Mouse (Mus musculus): ENCODE data around the gene Glcci1. TPM values are rescaled to one million over a fixed set of nuclear protein-coding genes. Genes with fewer than 3 reads are reported as not detected.

The Glcci1 gene
- polyA plus RNA-seq, 1 experiment from 2014 or later, result 9.4 TPM

DNA sequence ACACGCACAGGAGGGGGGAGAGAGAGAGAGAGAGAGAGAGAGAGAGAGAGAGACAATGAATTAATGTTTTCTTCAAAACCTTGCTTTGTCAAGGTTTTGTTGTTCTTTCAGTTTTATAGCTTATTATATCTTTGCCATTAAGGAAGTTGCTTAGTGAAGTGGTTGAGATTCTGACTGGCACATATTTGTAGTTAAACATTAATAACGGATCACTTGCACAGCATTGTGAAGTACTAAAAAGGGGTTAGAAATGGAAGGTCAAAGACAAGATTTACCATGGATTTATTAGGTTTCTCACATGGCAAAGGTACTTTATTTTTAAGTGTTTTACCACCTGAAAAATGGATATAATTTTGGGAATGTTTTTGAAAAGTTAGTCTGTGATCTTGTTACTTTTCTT is 51.3 kb downstream of the Glcci1 start:
- no peak overlapping the region for H3K4me2 ChIP-seq (ENCODE audit: low read length)
- no peak for ATAC-seq (ENCODE audit: insufficient number of reproducible peaks, insufficient read depth, low FRiP score, low read depth)
- no peak overlapping the region for H3K27ac ChIP-seq (replicated peaks in 1 of 2; ENCODE audit: control insufficient read depth in 1 of 2, insufficient read depth in 1 of 2, low read depth in 2 of 2, low read length in 2 of 2)
- no peaks in the 10 kb centered on the region for H3K27me3 ChIP-seq (ENCODE audit: control insufficient read depth, insufficient read depth, low read length)
- H3K36me3 ChIP-seq (ENCODE audit: control insufficient read depth, insufficient read depth, low read length), result peaks cover 6% of the 10 kb centered on the region; the same call in 1 of the 2 replicates
- no peaks in the 10 kb centered on the region for H3K4me1 ChIP-seq (ENCODE audit: control insufficient read depth in 2 of 2, insufficient read depth in 2 of 2, low read length in 2 of 2)
- WGBS, result 96% methylated on average over 2 of the region's 2 CpGs
- H3K9ac ChIP-seq (ENCODE audit: low read length), result no peak overlapping the region
- H3K4me3 ChIP-seq (ENCODE audit: control insufficient read depth in 1 of 2, insufficient read depth in 1 of 2, low read depth in 1 of 2, low read length in 2 of 2), result no peak overlapping the region
- no peaks in the 10 kb centered on the region for H3K9me3 ChIP-seq (ENCODE audit: control insufficient read depth, low read length)

DNA sequence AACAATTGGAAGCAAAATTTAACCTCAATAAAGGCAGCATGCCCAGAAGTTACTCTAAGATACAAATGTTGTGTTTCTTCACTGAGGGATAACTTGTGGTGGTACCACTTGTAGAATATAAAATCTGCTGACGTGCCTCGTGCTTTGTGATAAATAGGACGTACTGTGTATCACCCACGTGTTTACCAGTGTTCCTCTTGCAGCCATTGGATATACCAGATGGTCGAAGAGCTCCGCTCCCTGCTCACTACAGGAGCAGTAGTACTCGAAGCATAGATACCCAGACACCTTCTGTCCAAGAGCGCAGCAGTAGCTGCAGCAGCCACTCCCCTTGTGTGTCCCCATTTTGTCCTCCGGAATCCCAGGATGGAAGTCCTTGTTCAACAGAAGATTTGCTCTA is 73.0 kb downstream of the Glcci1 start:
- H3K4me1 ChIP-seq (ENCODE audit: control insufficient read depth in 2 of 2, insufficient read depth in 2 of 2, low read length in 2 of 2), result no peaks in the 10 kb centered on the region
- WGBS, result 92% methylated on average over 9 of the region's 9 CpGs
- no peak overlapping the region for H3K9ac ChIP-seq (ENCODE audit: low read length)
- H3K36me3 ChIP-seq (ENCODE audit: control insufficient read depth, insufficient read depth, low read length), result 0 out of 2 replicates have a peak, but pooled peaks cover 3% of the 10 kb centered on the region
- no peak overlapping the region for H3K4me2 ChIP-seq (ENCODE audit: low read length)
- H3K4me3 ChIP-seq (ENCODE audit: control insufficient read depth in 1 of 2, insufficient read depth in 1 of 2, low read depth in 1 of 2, low read length in 2 of 2), result no peak overlapping the region
- H3K27me3 ChIP-seq (ENCODE audit: control insufficient read depth, insufficient read depth, low read length), result no peaks in the 10 kb centered on the region
- no peak overlapping the region for H3K27ac ChIP-seq (replicated peaks in 1 of 2; ENCODE audit: control insufficient read depth in 1 of 2, insufficient read depth in 1 of 2, low read depth in 2 of 2, low read length in 2 of 2)
- no peaks in the 10 kb centered on the region for H3K9me3 ChIP-seq (ENCODE audit: control insufficient read depth, low read length)
- no peak for ATAC-seq (ENCODE audit: insufficient number of reproducible peaks, insufficient read depth, low FRiP score, low read depth)

DNA sequence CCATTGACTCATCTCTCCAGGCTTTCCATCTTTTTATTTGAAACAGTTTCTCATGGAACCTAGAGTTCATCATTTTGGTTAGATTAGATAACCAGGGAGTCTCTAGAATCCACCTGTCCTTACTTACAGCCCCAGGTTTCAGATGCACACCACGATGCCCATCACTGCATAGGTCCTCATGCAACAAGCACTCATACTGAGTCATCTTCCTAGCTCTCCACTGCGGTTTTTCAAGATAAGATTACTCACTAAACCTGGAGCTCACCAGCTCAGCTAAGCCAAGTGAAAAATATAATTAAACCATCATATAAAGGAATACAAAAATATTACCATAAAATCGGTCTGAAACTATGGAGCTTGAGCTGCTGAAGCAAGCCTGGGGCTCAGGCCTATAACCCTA is 74.5 kb downstream of the Glcci1 start:
- H3K4me2 ChIP-seq (ENCODE audit: low read length), result no peak overlapping the region
- H3K9ac ChIP-seq (ENCODE audit: low read length), result no peak overlapping the region
- 60% methylated on average over 3 of the region's 3 CpGs for WGBS
- H3K4me3 ChIP-seq (ENCODE audit: control insufficient read depth in 1 of 2, insufficient read depth in 1 of 2, low read depth in 1 of 2, low read length in 2 of 2), result no peak overlapping the region
- no peaks in the 10 kb centered on the region for H3K4me1 ChIP-seq (ENCODE audit: control insufficient read depth in 2 of 2, insufficient read depth in 2 of 2, low read length in 2 of 2)
- H3K9me3 ChIP-seq (ENCODE audit: control insufficient read depth, low read length), result no peaks in the 10 kb centered on the region
- no peak overlapping the region for H3K27ac ChIP-seq (replicated peaks in 1 of 2; ENCODE audit: control insufficient read depth in 1 of 2, insufficient read depth in 1 of 2, low read depth in 2 of 2, low read length in 2 of 2)
- 0 out of 2 replicates have a peak, but pooled peaks cover 3% of the 10 kb centered on the region for H3K36me3 ChIP-seq (ENCODE audit: control insufficient read depth, insufficient read depth, low read length)
- no peaks in the 10 kb centered on the region for H3K27me3 ChIP-seq (ENCODE audit: control insufficient read depth, insufficient read depth, low read length)
- ATAC-seq (ENCODE audit: insufficient number of reproducible peaks, insufficient read depth, low FRiP score, low read depth), result no peak

DNA sequence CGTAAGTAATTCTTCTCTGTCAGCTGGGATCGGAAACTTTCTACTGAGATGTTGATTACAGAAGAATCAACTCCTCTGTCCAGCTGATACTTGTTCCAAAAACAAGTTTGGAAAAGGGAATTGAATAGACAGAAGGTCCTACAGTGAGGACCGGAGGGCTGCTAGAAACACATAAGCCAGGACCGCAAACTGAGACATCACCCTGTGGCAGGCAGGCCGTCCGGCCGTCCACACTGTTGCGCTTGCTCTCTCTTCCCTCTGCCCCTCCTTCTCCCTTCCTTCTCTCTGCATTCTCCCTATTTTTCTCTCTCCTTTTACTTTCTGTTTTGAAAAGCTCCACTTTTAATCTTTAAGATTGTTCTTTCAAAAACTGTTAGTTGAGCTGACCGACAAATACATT is 82.3 kb downstream of the Glcci1 start:
- WGBS, result 84% methylated on average over 9 of the region's 9 CpGs
- Histone ChIP-seq H3K9me3 (ENCODE audit: control insufficient read depth, low read length) (no peaks in the 10 kb centered on the region), H3K9ac (ENCODE audit: low read length) (no peak overlapping the region), H3K4me2 (ENCODE audit: low read length) (no peak overlapping the region), H3K36me3 (ENCODE audit: control insufficient read depth, insufficient read depth, low read length) (0 out of 2 replicates have a peak, but pooled peaks cover 14% of the 10 kb centered on the region), H3K4me3 (ENCODE audit: control insufficient read depth in 1 of 2, insufficient read depth in 1 of 2, low read depth in 1 of 2, low read length in 2 of 2) (no peak overlapping the region), H3K4me1 (ENCODE audit: control insufficient read depth in 2 of 2, insufficient read depth in 2 of 2, low read length in 2 of 2) (no peaks in the 10 kb centered on the region), H3K27ac (replicated peaks in 1 of 2; ENCODE audit: control insufficient read depth in 1 of 2, insufficient read depth in 1 of 2, low read depth in 2 of 2, low read length in 2 of 2) (no peak overlapping the region), H3K27me3 (ENCODE audit: control insufficient read depth, insufficient read depth, low read length) (no peaks in the 10 kb centered on the region)
- no peak for ATAC-seq (ENCODE audit: insufficient number of reproducible peaks, insufficient read depth, low FRiP score, low read depth)

DNA sequence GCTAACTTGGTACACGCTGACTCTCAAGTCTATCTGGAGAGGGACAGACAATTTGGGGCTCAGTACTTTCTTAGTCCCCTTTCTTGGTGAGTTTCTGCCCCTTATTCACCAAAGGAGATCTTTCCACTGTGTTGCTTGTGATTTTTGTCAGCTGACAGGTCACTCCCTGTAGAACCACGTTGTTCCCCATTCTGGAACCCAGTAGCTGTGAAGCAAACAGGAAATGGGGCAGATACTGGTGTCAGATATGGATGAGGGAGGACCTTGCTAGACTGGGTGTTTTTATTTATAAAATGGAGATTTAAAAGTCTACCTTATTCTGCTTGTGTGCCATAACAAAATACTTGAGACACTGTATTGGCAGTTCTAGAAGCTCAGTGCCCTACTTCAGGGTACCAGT is 108.0 kb downstream of the Glcci1 start:
- Histone ChIP-seq H3K4me1 (ENCODE audit: control insufficient read depth in 2 of 2, insufficient read depth in 2 of 2, low read length in 2 of 2) (0 out of 4 replicates have a peak, but pooled peaks cover 0 to 3% of the 10 kb centered on the region in 2 experiments), H3K27me3 (ENCODE audit: control insufficient read depth, insufficient read depth, low read length) (no peaks in the 10 kb centered on the region), H3K4me2 (ENCODE audit: low read length) (no peak overlapping the region), H3K9ac (ENCODE audit: low read length) (no peak overlapping the region), H3K27ac (replicated peaks in 1 of 2; ENCODE audit: control insufficient read depth in 1 of 2, insufficient read depth in 1 of 2, low read depth in 2 of 2, low read length in 2 of 2) (no peak overlapping the region), H3K9me3 (ENCODE audit: control insufficient read depth, low read length) (0 out of 2 replicates have a peak, but pooled peaks cover 3% of the 10 kb centered on the region), H3K4me3 (ENCODE audit: control insufficient read depth in 1 of 2, insufficient read depth in 1 of 2, low read depth in 1 of 2, low read length in 2 of 2) (no peak overlapping the region), H3K36me3 (ENCODE audit: control insufficient read depth, insufficient read depth, low read length) (no peaks in the 10 kb centered on the region)
- no peak for ATAC-seq (ENCODE audit: insufficient number of reproducible peaks, insufficient read depth, low FRiP score, low read depth)
- WGBS, result 56% methylated on average over 2 of the region's 2 CpGs

DNA sequence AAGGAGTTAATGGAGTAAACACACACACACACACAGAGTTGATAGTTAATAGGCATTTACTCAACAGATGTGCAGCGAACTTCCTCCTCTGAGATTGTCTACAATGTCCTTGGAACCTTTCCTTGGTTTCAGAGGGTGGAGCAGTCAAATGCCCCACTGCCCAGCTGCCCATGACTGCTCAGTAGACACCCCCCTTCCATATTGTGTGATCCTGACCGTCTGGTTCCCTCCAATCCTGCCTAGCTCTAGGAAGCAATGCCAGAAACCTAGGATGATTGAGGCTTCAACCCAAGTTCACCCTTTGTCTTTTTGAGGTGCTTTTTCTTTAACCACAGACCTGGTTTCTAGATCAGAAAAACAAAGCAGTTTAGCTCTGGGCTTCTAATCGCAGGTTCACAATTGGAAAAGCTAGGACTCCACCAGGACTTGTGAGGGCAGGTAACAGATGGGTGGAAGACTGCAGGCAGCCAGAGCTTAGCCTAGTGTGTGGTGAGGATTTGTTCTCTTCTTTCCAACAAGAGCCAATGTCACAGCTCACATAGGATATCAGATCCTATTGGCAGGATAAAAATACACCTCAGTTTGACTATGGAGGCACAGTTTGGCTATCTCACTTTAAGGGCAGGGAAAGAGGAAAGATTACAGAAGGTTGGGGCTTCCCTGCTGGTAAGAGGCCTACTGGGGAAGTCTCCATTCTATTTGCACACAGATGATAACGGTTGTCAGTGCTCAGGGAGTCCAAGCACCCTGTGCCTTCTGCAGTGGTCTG is 110.4 kb downstream of the Glcci1 start:
- H3K27me3 ChIP-seq (ENCODE audit: control insufficient read depth, insufficient read depth, low read length), result no peaks in the 10 kb centered on the region
- no peak for ATAC-seq (ENCODE audit: insufficient number of reproducible peaks, insufficient read depth, low FRiP score, low read depth)
- H3K4me3 ChIP-seq (ENCODE audit: control insufficient read depth in 1 of 2, insufficient read depth in 1 of 2, low read depth in 1 of 2, low read length in 2 of 2), result no peak overlapping the region
- H3K36me3 ChIP-seq (ENCODE audit: control insufficient read depth, insufficient read depth, low read length), result no peaks in the 10 kb centered on the region
- H3K9ac ChIP-seq (ENCODE audit: low read length), result no peak overlapping the region
- H3K9me3 ChIP-seq (ENCODE audit: control insufficient read depth, low read length), result 0 out of 2 replicates have a peak, but pooled peaks cover 3% of the 10 kb centered on the region
- H3K4me1 ChIP-seq (ENCODE audit: control insufficient read depth in 2 of 2, insufficient read depth in 2 of 2, low read length in 2 of 2), result 0 out of 4 replicates have a peak, but pooled peaks cover 0 to 3% of the 10 kb centered on the region in 2 experiments
- no peak overlapping the region for H3K27ac ChIP-seq (replicated peaks in 1 of 2; ENCODE audit: control insufficient read depth in 1 of 2, insufficient read depth in 1 of 2, low read depth in 2 of 2, low read length in 2 of 2)
- no peak overlapping the region for H3K4me2 ChIP-seq (ENCODE audit: low read length)
- WGBS, result 75% methylated on average over 4 of the region's 4 CpGs

DNA sequence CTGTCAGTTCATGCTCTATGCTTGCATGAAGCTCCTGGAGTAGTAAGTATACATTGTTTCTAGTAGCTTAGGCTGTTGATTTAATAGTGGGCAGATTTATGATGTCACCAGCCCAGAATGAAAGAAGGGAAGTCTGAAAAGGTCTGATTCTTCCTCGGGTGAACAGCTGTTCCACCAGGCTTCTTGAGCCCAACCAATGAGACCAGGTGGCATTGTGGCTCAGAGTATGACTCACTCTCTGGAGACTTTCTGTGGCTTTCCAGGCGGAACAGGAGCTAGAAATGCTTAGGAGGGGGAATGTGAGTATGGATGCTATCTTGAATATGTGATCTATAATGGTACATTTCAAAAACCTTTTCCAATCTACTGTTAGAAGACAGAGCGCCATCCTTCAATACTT is 113.6 kb downstream of the Glcci1 start:
- no peaks in the 10 kb centered on the region for H3K36me3 ChIP-seq (ENCODE audit: control insufficient read depth, insufficient read depth, low read length)

More for the DNA sequence above, 113.6 kb downstream of the Glcci1 start:
- Histone ChIP-seq H3K4me1 (ENCODE audit: control insufficient read depth in 2 of 2, insufficient read depth in 2 of 2, low read length in 2 of 2) (0 out of 4 replicates have a peak, but pooled peaks cover 0 to 3% of the 10 kb centered on the region in 2 experiments), H3K4me3 (ENCODE audit: control insufficient read depth in 1 of 2, insufficient read depth in 1 of 2, low read depth in 1 of 2, low read length in 2 of 2) (no peak overlapping the region), H3K27ac (replicated peaks in 1 of 2; ENCODE audit: control insufficient read depth in 1 of 2, insufficient read depth in 1 of 2, low read depth in 2 of 2, low read length in 2 of 2) (no peak overlapping the region), H3K9ac (ENCODE audit: low read length) (no peak overlapping the region), H3K4me2 (ENCODE audit: low read length) (no peak overlapping the region), H3K27me3 (ENCODE audit: control insufficient read depth, insufficient read depth, low read length) (no peaks in the 10 kb centered on the region), H3K9me3 (ENCODE audit: control insufficient read depth, low read length) (0 out of 2 replicates have a peak, but pooled peaks cover 3% of the 10 kb centered on the region)
- no peak for ATAC-seq (ENCODE audit: insufficient number of reproducible peaks, insufficient read depth, low FRiP score, low read depth)
- WGBS, result 67% methylated on average over 3 of the region's 3 CpGs

Measured in heart, embryonic 14.5 days (tissue).